Mouse (Mus musculus) frontal cortex, adult 2 months (tissue): ENCODE data around the gene Ywhah. TPM values are rescaled to one million over a fixed set of nuclear protein-coding genes. Genes with fewer than 3 reads are reported as not detected.

ENCODE experiments used
- DNase-seq, 2 experiments: peaks; one replicate each; pipeline ENCODE4 v3.0.0; 2022; ENCODE audit warnings: low spot score in 1 of 2; ENCODE audit errors: extremely low spot score in 1 of 2
- polyA plus RNA-seq: library from polyadenylated mRNA; depleted of rRNA; stranded (reverse); fragments of >200 nt; gene quantifications from 2 replicates; pipeline ENCODE4 v1.2.3, GENCODE M21; 2012; rRNA removed

The Ywhah gene
- polyA plus RNA-seq, 1 experiment, result 1,285 TPM

DNA sequence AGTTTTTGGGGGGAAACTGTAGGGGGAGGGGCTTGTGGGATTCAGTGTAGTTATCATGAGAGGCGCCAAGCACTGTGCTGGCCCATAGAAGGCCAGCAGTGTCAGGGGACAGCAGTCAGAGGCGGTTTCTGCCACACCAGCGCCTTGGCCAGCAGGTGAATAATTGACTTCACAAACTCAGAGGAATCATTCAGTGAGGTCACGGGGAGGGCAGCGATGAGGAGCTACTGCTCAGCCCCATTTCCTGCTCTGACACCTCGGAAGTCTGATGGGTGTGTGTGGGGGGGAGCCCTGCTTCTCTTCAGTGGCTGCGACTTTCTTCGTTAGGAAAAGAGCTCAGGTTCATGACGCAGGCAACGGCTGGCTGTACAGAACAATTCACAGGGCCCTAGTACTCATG is 24.8 kb downstream of the Ywhah start:
- DNase-seq, result no peak

DNA sequence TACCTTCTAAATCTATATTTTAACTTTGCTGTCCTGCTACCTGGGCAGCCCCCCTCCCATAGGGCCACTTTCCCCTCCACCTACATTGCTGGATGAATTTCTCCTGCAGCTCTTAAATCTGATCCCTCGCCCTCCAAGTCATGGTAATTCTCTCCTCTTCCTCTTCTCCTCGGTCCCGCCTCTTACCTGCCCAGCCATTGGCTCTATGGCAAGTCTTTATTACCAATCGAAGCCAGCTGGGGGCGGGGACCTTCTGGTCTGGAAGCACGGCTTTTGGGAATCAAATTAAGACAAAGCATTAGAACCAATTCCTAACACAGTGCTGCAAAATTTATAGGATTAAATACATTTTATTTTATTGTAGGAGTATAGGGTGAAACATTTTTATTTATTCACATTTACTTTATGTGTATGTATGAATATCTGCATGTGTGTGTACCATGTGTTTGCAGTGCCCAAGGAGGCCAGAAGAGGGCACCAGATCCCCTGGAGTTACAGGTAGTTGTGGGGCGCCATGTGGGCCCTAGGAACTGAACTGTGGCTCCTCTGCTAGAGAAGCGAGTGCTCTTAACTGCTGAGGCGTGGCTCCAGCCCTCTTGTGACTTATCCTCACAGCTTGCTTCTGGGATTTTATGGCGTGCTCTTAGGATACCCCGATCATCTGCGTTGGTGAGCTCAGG is 26.2 kb downstream of the Ywhah start:
- DNase-seq, result no peak

DNA sequence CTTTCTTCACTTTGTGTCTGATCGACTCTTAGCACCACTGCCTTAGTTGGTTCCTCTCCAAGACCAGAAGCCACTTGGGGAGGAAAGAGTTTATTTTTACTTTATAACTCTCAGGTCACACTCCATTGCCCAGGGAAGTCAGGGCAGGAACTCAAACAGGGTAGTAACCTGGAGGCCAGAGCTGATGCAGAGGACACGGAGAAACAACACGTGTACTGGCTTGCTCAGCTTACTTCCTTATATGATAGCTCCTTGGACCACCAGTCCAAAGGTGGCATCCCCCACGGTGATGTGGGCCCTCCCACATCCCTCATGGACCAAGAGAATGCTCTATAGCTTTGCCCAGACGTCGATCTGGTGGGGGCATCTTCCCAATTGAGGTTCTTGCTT is 26.7 kb downstream of the Ywhah start:
- no peak for DNase-seq

DNA sequence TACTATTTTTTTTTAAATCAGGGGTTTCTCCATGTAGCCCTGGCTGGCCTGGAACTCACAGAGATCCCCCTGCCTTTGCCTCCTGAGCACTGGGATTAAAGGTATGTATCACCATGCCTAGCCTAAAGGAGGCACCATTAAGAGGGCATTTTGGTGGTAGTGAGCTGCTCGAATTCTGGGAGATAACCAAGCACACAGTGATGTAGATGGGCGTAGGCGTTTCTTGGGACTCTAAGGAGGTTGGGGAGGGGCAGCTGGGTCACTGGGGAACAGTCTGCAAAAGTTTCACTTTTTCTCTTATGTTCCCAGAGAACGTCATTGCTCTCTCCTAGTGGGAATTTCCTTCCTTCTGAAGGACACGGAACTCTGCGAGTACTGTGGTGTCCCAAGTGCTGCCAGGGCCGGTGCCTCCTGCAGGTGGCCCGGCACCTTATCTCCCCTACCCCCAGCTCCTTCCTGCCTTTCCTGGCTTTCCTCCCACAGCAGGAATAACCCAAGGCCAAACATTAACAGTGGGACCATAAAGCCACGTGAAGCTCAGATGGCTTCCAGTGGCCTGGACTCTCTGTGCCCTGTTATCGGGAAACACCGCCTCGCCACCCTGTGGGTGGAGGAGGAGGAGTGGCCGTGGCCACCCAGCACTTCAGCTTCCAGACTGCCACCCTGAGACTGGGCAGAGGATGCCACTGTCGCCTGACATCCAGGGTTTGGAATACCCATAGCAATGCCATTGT is 34.4 kb downstream of the Ywhah start:
- DNase-seq, result no peak

DNA sequence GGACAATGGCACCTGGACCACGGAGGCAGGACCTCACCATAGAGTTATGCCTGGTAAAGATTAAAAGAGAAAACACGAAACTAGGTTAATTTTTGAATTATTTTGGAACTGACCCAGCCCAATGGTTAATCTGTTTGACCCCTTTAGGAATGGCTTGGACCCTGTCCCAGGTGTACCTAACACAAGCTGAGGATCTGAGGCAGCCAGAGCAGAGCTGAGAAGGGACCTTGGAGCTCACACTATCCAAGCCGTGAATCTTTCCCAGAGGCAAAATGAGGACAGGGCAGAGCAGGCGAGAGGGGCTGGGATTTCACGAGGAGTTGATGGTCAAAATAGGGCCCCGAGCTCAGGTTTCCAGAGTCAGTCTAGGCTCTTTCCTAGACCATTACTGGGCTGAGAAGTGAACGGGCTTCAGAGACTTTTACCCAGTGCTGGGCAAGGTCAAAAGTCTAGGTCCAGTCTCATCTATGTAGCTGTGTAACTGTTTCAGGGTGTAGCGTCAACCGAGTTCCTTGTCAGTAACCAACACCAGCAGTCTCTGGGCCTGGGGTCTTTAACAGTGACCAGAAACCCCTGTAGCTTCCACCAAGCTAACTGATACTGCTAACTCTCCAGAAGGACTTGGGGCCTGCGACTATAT is 37.6 kb downstream of the Ywhah start:
- no peak for DNase-seq

DNA sequence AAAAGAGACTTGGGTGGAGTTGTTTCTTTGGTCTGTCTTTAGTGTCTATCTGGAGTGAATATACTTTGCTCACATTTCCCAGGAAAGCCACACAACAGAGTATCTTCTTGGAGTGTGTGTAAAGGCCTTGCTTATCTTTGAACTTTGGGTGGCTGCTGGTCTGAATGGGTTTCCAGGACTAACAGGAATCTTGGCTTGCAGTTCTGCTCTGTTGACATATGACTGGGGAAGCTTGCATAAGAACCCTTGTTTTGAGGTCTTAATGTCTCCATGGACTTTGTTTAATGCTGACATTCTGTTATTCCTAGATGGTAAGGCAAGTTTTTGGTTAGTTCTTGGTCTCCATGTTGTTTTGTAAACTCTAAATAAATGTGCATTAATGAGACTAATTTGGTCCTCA is 51.5 kb downstream of the Ywhah start:
- no peak for DNase-seq

DNA sequence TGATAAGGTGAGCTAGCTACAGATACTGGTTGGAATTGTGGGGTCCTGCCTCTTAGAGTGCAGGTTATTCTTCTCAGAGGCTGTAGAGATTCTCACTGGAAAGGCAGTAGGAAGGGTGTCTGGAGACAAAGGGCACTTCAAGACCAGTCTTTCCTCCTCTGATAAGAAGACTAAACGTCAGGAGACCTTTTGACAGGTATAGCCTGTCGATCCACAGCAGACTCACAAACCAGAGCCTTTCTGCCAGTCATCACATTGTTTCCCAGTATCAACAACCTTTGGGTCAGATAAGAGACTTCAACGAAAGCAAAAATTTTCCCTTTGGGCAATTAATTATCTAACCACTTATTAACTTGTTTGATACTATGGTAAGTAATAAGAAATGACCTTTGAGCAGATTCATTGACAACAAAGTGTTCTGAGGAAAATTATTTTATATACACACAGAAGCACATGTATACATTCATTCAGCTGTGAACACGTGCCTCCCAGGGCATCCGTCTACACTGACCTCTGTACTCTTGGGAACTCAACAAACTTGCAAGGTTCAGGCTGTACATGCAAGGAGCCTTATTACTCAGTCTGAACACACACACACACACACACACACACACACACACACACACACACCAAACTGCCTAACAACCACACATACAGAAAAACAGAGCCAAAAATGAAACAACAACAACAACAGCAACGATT is 58.0 kb downstream of the Ywhah start:
- no peak for DNase-seq

Other genes starting within 250 kb of the Ywhah start
- 71.7 and 78.7 TPM in 2 replicates for gene Pisd, start 233.2 kb upstream of the Ywhah start, polyA plus RNA-seq
- not detected in 2 replicates for gene Gm20671, start 191.7 kb upstream of the Ywhah start, polyA plus RNA-seq
- 15.0 and 15.2 TPM in 2 replicates for gene Prr14l, start 164.6 kb upstream of the Ywhah start, polyA plus RNA-seq
- gene Depdc5, start 155.1 kb upstream of the Ywhah start, polyA plus RNA-seq, result 43.1 and 48.9 TPM in 2 replicates
- 0.13 TPM in 1 of 2 replicates, not detected in the other for gene Slc5a1, start 85.4 kb downstream of the Ywhah start, polyA plus RNA-seq
- 0.40 and 0.50 TPM in 2 replicates for gene Spon2, start 199.6 kb downstream of the Ywhah start, polyA plus RNA-seq